Mouse (Mus musculus): ENCODE measurements around the gene Ehd4. TPM values are rescaled to one million over a fixed set of nuclear protein-coding genes. Genes with fewer than 3 reads are reported as not detected.

The Ehd4 gene
- polyA plus RNA-seq, 1 experiment from 2014 or later: 18.3 TPM

- Histone ChIP-seq H3K4me2 (replicated peaks; ENCODE audit: low read depth, low read length) (no peak overlapping the region), H3K9ac (ENCODE audit: low read depth, low read length) (no peak overlapping the region), H3K9me3 (ENCODE audit: control insufficient read depth, low read length) (no peaks in the 10 kb centered on the region), H3K4me1 (replicated peaks; ENCODE audit: control insufficient read depth, insufficient read depth, low read length) (no peaks in the 10 kb centered on the region), H3K36me3 (ENCODE audit: control insufficient read depth, insufficient read depth, low read length) (peaks cover 10% of the 10 kb centered on the region; the same call in 1 of the 2 replicates), H3K4me3 (ENCODE audit: low read depth, low read length) (no peak overlapping the region), H3K27me3 (ENCODE audit: control insufficient read depth, insufficient read depth, low read length) (no peaks in the 10 kb centered on the region), H3K27ac (ENCODE audit: low read depth, low read length) (no peak overlapping the region)
- ATAC-seq (ENCODE audit: low FRiP score) (no peak), DNase-seq (ENCODE audit: low spot score) (no peak)
- whole genome bisulfite sequencing: 87% methylated on average over 5 of the region's 5 CpGs
These were observed 113.4 kb downstream of the Ehd4 start for GRCm38 (mm10) chr2:120040991-120041390.

Other genes starting within 250 kb of the Ehd4 start
- 3.2 and 4.4 TPM in 2 replicates for gene Mapkbp1, start 181.9 kb downstream of the Ehd4 start, polyA plus RNA-seq (2014; fragmentation: Nextera tagmentation; extraction: Ambion mirVana)
- 22.2 and 25.4 TPM in 2 replicates for gene Jmjd7, start 127.1 kb downstream of the Ehd4 start, polyA plus RNA-seq (2014; fragmentation: Nextera tagmentation; extraction: Ambion mirVana)
- 3.1 and 5.3 TPM in 2 replicates for gene Gm28042, start 127.1 kb downstream of the Ehd4 start, polyA plus RNA-seq (2014; fragmentation: Nextera tagmentation; extraction: Ambion mirVana)
- gene Pla2g4b, start 121.2 kb downstream of the Ehd4 start, polyA plus RNA-seq (2014; fragmentation: Nextera tagmentation; extraction: Ambion mirVana): 1.6 and 2.5 TPM in 2 replicates
- gene Pla2g4e, start 90.7 kb upstream of the Ehd4 start, polyA plus RNA-seq (2014; fragmentation: Nextera tagmentation; extraction: Ambion mirVana): 0.11 and 0.31 TPM in 2 replicates
- 0.09 TPM in 1 of 2 replicates, not detected in the other for gene Pla2g4d, start 134.6 kb upstream of the Ehd4 start, polyA plus RNA-seq (2014; fragmentation: Nextera tagmentation; extraction: Ambion mirVana)
- gene Pla2g4f, start 159.6 kb upstream of the Ehd4 start, polyA plus RNA-seq (2014; fragmentation: Nextera tagmentation; extraction: Ambion mirVana): not detected in 2 replicates
- gene Vps39, start 198.5 kb upstream of the Ehd4 start, polyA plus RNA-seq (2014; fragmentation: Nextera tagmentation; extraction: Ambion mirVana): 35.4 and 39.1 TPM in 2 replicates
- gene Ganc, start 249.3 kb upstream of the Ehd4 start, polyA plus RNA-seq (2014; fragmentation: Nextera tagmentation; extraction: Ambion mirVana): 8.8 and 9.2 TPM in 2 replicates
- 11.9 and 17.0 TPM in 2 replicates for gene Tmem87a, start 249.5 kb upstream of the Ehd4 start, polyA plus RNA-seq (2014; fragmentation: Nextera tagmentation; extraction: Ambion mirVana)

Measured in hindbrain, embryonic 11.5 days (tissue).